Mouse (Mus musculus): ENCODE results near the gene Sgpl1. TPM values are rescaled to one million over a fixed set of nuclear protein-coding genes. Genes with fewer than 3 reads are reported as not detected.

Sgpl1 gene
- polyA plus RNA-seq, 2 experiments: 60.6 to 81.0 TPM

- no peak overlapping the region for H3K27ac ChIP-seq (replicated peaks; ENCODE audit: low read depth, low read length)
- H3K4me3 ChIP-seq (replicated peaks; ENCODE audit: low read length): no peak overlapping the region
- H3K9me3 ChIP-seq (ENCODE audit: control insufficient read depth, low read length): no peaks in the 10 kb centered on the region
- H3K9ac ChIP-seq (ENCODE audit: low read depth, low read length, severe bottlenecking): no peak overlapping the region
- no peak overlapping the region for H3K4me2 ChIP-seq (replicated peaks; ENCODE audit: low read depth, low read length, severe bottlenecking)
- TF ChIP-seq POLR2A (IDR thresholded peaks at IDR 0.05; ENCODE audit: borderline replicate concordance, extremely low read depth, insufficient read depth, insufficient read length): no peak
- H3K27me3 ChIP-seq (ENCODE audit: control insufficient read depth, insufficient read depth, low read length): no peaks in the 10 kb centered on the region
- DNase-seq (ENCODE audit: low spot score) (no peak), ATAC-seq (ENCODE audit: low FRiP score, low read depth) (no peak)
- 13% methylated on average over 1 of the region's 1 CpGs for WGBS
- H3K4me1 ChIP-seq (ENCODE audit: control insufficient read depth, insufficient read depth, low read length): no peaks in the 10 kb centered on the region
- H3K36me3 ChIP-seq (ENCODE audit: control insufficient read depth, insufficient read depth, low read length): no peaks in the 10 kb centered on the region
Measured at GRCm38 (mm10) chr10:61074643-61075042, 72.9 kb downstream of the Sgpl1 start.

GRCm38 (mm10) chr10:61072324-61072723 is 75.2 kb downstream of the Sgpl1 start:
- Histone ChIP-seq H3K4me3 (replicated peaks; ENCODE audit: low read length) (no peak overlapping the region), H3K9me3 (ENCODE audit: control insufficient read depth, low read length) (no peaks in the 10 kb centered on the region), H3K36me3 (ENCODE audit: control insufficient read depth, insufficient read depth, low read length) (no peaks in the 10 kb centered on the region), H3K4me1 (ENCODE audit: control insufficient read depth, insufficient read depth, low read length) (peaks cover 3% of the 10 kb centered on the region), H3K27me3 (ENCODE audit: control insufficient read depth, insufficient read depth, low read length) (no peaks in the 10 kb centered on the region), H3K27ac (replicated peaks; ENCODE audit: low read depth, low read length) (no peak overlapping the region), H3K9ac (ENCODE audit: low read depth, low read length, severe bottlenecking) (no peak overlapping the region), H3K4me2 (replicated peaks; ENCODE audit: low read depth, low read length, severe bottlenecking) (no peak overlapping the region)
- TF ChIP-seq POLR2A (IDR thresholded peaks at IDR 0.05; ENCODE audit: borderline replicate concordance, extremely low read depth, insufficient read depth, insufficient read length): no peak
- WGBS: 13% methylated on average over 16 of the region's 16 CpGs
- ATAC-seq (ENCODE audit: low FRiP score, low read depth): no peak
- peak; percentile 37 for DNase-seq (ENCODE audit: low spot score)

- Histone ChIP-seq H3K4me2 (replicated peaks; ENCODE audit: low read depth, low read length, severe bottlenecking) (peak overlapping the region; percentile 29), H3K36me3 (ENCODE audit: control insufficient read depth, insufficient read depth, low read length) (no peaks in the 10 kb centered on the region), H3K4me3 (replicated peaks; ENCODE audit: low read length) (no peak overlapping the region), H3K9me3 (ENCODE audit: control insufficient read depth, low read length) (no peaks in the 10 kb centered on the region), H3K27me3 (ENCODE audit: control insufficient read depth, insufficient read depth, low read length) (no peaks in the 10 kb centered on the region), H3K27ac (replicated peaks; ENCODE audit: low read depth, low read length) (no peak overlapping the region), H3K4me1 (ENCODE audit: control insufficient read depth, insufficient read depth, low read length) (peaks cover 6% of the 10 kb centered on the region), H3K9ac (ENCODE audit: low read depth, low read length, severe bottlenecking) (no peak overlapping the region)
- TF ChIP-seq POLR2A (IDR thresholded peaks at IDR 0.05; ENCODE audit: borderline replicate concordance, extremely low read depth, insufficient read depth, insufficient read length): no peak
- DNase-seq (ENCODE audit: low spot score) (no peak), ATAC-seq (ENCODE audit: low FRiP score, low read depth) (no peak)
- 18% methylated on average over 13 of the region's 13 CpGs for WGBS
Measured at GRCm38 (mm10) chr10:61069248-61069647, 78.3 kb downstream of the Sgpl1 start.

GRCm38 (mm10) chr10:61068436-61069192 is 78.9 kb downstream of the Sgpl1 start:
- no peak for TF ChIP-seq POLR2A (IDR thresholded peaks at IDR 0.05; ENCODE audit: borderline replicate concordance, extremely low read depth, insufficient read depth, insufficient read length)
- Histone ChIP-seq H3K9ac (ENCODE audit: low read depth, low read length, severe bottlenecking) (no peak overlapping the region), H3K27me3 (ENCODE audit: control insufficient read depth, insufficient read depth, low read length) (no peaks in the 10 kb centered on the region), H3K4me3 (replicated peaks; ENCODE audit: low read length) (no peak overlapping the region), H3K27ac (replicated peaks; ENCODE audit: low read depth, low read length) (no peak overlapping the region), H3K9me3 (ENCODE audit: control insufficient read depth, low read length) (no peaks in the 10 kb centered on the region), H3K4me2 (replicated peaks; ENCODE audit: low read depth, low read length, severe bottlenecking) (peak overlapping the region; percentile 29; the same call in 1 of the 2 replicates), H3K36me3 (ENCODE audit: control insufficient read depth, insufficient read depth, low read length) (no peaks in the 10 kb centered on the region), H3K4me1 (ENCODE audit: control insufficient read depth, insufficient read depth, low read length) (peaks cover 6% of the 10 kb centered on the region)
- 7% methylated on average over 8 of the region's 8 CpGs for WGBS
- DNase-seq (ENCODE audit: low spot score) (peak; percentile 76), ATAC-seq (ENCODE audit: low FRiP score, low read depth) (peak; percentile 56)

- no peak for TF ChIP-seq POLR2A (IDR thresholded peaks at IDR 0.05; ENCODE audit: borderline replicate concordance, extremely low read depth, insufficient read depth, insufficient read length)
- H3K27ac ChIP-seq (replicated peaks; ENCODE audit: low read depth, low read length): no peak overlapping the region
- no peak for DNase-seq (ENCODE audit: low spot score)
- no peak overlapping the region for H3K9ac ChIP-seq (ENCODE audit: low read depth, low read length, severe bottlenecking)
- peaks cover 6% of the 10 kb centered on the region for H3K4me1 ChIP-seq (ENCODE audit: control insufficient read depth, insufficient read depth, low read length)
- no peak overlapping the region for H3K4me2 ChIP-seq (replicated peaks; ENCODE audit: low read depth, low read length, severe bottlenecking)
- H3K4me3 ChIP-seq (replicated peaks; ENCODE audit: low read length): no peak overlapping the region
- 55% methylated on average over 13 of the region's 13 CpGs for WGBS
- no peaks in the 10 kb centered on the region for H3K36me3 ChIP-seq (ENCODE audit: control insufficient read depth, insufficient read depth, low read length)
- H3K27me3 ChIP-seq (ENCODE audit: control insufficient read depth, insufficient read depth, low read length): no peaks in the 10 kb centered on the region
- no peaks in the 10 kb centered on the region for H3K9me3 ChIP-seq (ENCODE audit: control insufficient read depth, low read length)
- no peak for ATAC-seq (ENCODE audit: low FRiP score, low read depth)
Measured at GRCm38 (mm10) chr10:61065287-61066005, 82.1 kb downstream of the Sgpl1 start.

Measured in limb, embryonic 14.5 days (tissue).